Mouse (Mus musculus) liver, embryonic 11.5 days (tissue): ENCODE measurements around the gene Olfr747. TPM values are rescaled to one million over a fixed set of nuclear protein-coding genes. Genes with fewer than 3 reads are reported as not detected.
"Not testable (repeated sequence)": the region's sequence is repeated elsewhere in the genome, so short reads cannot be mapped to it uniquely, and the experiment has no call there.

Experiments
- ATAC-seq: fragments of 200-750 bp; cut with Nextera tagmentation; replicated peaks from 2 replicates; pipeline ENCODE4 v1.8.0; 2017; ENCODE audit warnings: moderate number of reproducible peaks, mild to moderate bottlenecking, moderate TSS enrichment, moderate library complexity; ENCODE audit not compliant: low FRiP score
- DNase-seq: peaks from one replicate; pipeline ENCODE4 v3.0.0-alpha.2; 2017; ENCODE audit warnings: low spot score
- H3K27ac ChIP-seq: fragments of 300-500 bp; sonication (generic); 2 replicates; pipeline ENCODE4 v1.5.1; 2014; ENCODE audit warnings: mild to moderate bottlenecking, low read depth, low read length, control low read depth
- H3K27me3 ChIP-seq: fragments of 300-500 bp; sonication (generic); replicated peaks from 2 replicates; pipeline ENCODE4 v1.6.1; 2014; ENCODE audit warnings: low read length, mixed read lengths; ENCODE audit not compliant: control insufficient read depth, insufficient read depth
- H3K36me3 ChIP-seq: fragments of 300-500 bp; sonication (generic); 2 replicates; pipeline ENCODE4 v1.6.1; 2014; ENCODE audit warnings: mild to moderate bottlenecking, low read length, moderate library complexity, mixed read lengths; ENCODE audit not compliant: control insufficient read depth, insufficient read depth
- H3K4me1 ChIP-seq: fragments of 300-500 bp; sonication (generic); replicated peaks from 2 replicates; pipeline ENCODE4 v1.6.1; 2014; ENCODE audit warnings: low read length, mixed read lengths; ENCODE audit not compliant: control insufficient read depth, insufficient read depth
- H3K4me2 ChIP-seq: fragments of 300-500 bp; sonication (generic); 2 replicates; pipeline ENCODE4 v1.6.1; 2014; ENCODE audit warnings: mild to moderate bottlenecking, control low read depth, moderate library complexity
- H3K4me3 ChIP-seq: fragments of 300-500 bp; sonication (generic); 2 replicates; pipeline ENCODE4 v1.5.1; 2014; ENCODE audit warnings: low read depth, low read length, control low read depth
- H3K9ac ChIP-seq: fragments of 300-500 bp; sonication (generic); 2 replicates; pipeline ENCODE4 v1.6.1; 2014; ENCODE audit warnings: low read depth, low read length, control low read depth
- H3K9me3 ChIP-seq: fragments of 300-500 bp; sonication (generic); 2 replicates; pipeline ENCODE4 v1.6.1; 2016; ENCODE audit warnings: low read length, inconsistent platforms, mixed read lengths; ENCODE audit not compliant: control insufficient read depth
- WGBS: fragments of 180-500 bp; shearing (Covaris S2); extraction: QIAGEN DNeasy Blood & Tissue Kit; methylation state at CpG from one replicate; pipeline ENCODE4 v1.1.7; 2014; 5-methylcytosine and 5-hydroxymethylcytosine counted together
- polyA plus RNA-seq: library from polyadenylated mRNA; unstranded; fragments of >200 nt; fragmentation: Nextera tagmentation; extraction: Ambion mirVana; gene quantifications from 2 replicates; pipeline ENCODE4 v1.2.1, GENCODE M21; 2014

Olfr747 gene
- not detected in 2 replicates for polyA plus RNA-seq

DNA sequence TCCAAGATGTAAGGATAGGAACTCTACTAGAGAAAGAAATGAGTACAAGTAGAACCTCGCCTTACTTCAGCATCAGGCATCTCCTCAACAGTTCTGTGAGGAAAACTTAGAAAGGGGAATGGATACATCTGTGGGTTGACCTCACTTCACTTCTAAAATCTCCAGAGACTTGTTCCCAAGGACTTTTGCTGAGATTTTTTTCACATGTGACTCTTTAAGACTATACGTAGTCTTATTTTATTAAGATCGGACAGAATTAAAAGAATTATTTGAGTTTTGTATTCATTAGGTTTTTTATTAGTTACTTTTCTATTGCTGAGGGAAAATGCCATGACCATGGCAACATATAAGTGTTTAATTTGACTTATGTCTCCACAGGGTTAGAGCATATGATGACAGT lies at the start of gene Olfr747:
Gene Olfr747, minus strand, starts transcription at position 101 of the 400 bp plus-strand sequence.
- no peaks in the 10 kb centered on the region for H3K4me1 ChIP-seq
- no peak for ATAC-seq

DNA sequence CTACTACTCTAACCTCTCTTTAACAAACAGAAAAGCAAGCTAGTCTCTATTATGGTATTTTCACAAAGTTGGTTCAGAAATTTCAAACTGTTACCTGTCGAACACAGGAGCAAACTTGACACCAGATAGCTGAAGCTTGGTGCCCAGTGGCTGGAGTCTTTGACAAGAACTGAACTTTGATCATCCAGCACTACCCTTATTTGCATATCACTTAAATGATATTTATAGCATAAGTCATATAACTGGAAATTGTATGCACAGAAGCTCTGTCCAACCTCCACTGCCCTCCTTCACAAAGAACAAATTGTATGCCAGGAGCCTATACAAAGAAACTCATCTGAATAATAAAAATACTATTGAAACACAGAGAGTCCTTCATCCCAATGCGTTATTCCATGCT lies 48.6 kb upstream of the Olfr747 start:
- no peaks in the 10 kb centered on the region for H3K4me1 ChIP-seq
- ATAC-seq (no peak), DNase-seq (no peak)
- no peaks in the 10 kb centered on the region for H3K27me3 ChIP-seq
- 70% methylated on average over 2 of the region's 2 CpGs for WGBS
- no peak overlapping the region for H3K9ac ChIP-seq
- H3K9me3 ChIP-seq = no peaks in the 10 kb centered on the region
- no peak overlapping the region for H3K4me2 ChIP-seq
- no peak overlapping the region for H3K27ac ChIP-seq
- no peaks in the 10 kb centered on the region for H3K36me3 ChIP-seq
- no peak overlapping the region for H3K4me3 ChIP-seq

More for the DNA sequence above, at the start of gene Olfr747:
- Histone ChIP-seq H3K9ac (no peak within 1 kb of the TSS), H3K9me3 (no peaks in the 10 kb centered on the region), H3K4me2 (no peak within 1 kb of the TSS), H3K4me3 (no peak within 1 kb of the TSS), H3K27ac (no peak within 1 kb of the TSS), H3K27me3 (no peaks in the 10 kb centered on the region), H3K36me3 (no peaks in the 10 kb centered on the region)
- WGBS = 86% methylated on average over 3 of the region's 3 CpGs
- DNase-seq = no peak

DNA sequence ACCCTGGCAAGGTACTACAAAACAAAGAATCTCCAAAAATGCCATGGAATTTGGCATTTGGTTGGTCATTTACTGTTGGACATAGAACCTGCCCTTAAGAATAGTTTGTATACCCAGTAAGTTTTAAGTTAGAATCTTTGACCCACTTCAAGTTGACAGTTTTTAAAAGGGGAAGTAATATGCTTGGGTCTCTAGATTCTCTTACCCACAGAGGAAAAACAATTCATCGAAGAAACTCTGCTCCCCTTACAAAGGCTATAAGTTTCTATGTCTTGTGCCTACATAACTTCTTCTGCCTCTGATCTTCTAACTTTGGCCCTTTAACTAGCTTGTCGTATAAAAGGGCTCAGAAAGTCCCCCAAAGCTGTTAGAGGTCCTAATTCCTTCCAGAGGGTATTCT lies 47.3 kb upstream of the Olfr747 start:
- DNase-seq = no peak
- Histone ChIP-seq H3K4me3 (no peak overlapping the region), H3K4me1 (no peaks in the 10 kb centered on the region), H3K27ac (no peak overlapping the region), H3K27me3 (no peaks in the 10 kb centered on the region), H3K4me2 (no peak overlapping the region), H3K9me3 (no peaks in the 10 kb centered on the region), H3K36me3 (no peaks in the 10 kb centered on the region), H3K9ac (no peak overlapping the region)
- no peak for ATAC-seq
- 49% methylated on average over 2 of the region's 2 CpGs for WGBS

DNA sequence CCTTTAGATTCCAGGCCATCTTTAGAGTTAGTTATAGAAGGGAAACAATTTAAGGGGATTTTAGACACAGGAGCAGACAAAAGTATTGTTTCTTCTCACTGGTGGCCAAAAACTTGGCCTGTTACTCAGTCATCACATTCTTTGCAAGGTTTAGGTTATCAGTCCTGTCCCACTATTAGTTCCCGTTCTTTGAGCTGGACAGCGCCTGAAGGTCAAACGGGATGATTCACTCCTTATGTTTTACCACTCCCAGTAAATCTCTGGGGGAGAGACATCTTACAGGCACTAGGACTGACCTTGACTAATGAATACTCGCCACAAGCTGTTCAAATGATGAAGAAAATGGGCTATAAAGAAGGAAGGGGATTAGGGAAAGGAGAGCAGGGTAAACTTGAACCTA lies 29.4 kb upstream of the Olfr747 start:
- not testable (repeated sequence) for H3K4me3 ChIP-seq, H3K36me3 ChIP-seq, ATAC-seq, H3K4me1 ChIP-seq, H3K9me3 ChIP-seq, H3K9ac ChIP-seq, H3K4me2 ChIP-seq, DNase-seq, H3K27me3 ChIP-seq, H3K27ac ChIP-seq
- WGBS = 56% methylated on average over 3 of the region's 4 CpGs

DNA sequence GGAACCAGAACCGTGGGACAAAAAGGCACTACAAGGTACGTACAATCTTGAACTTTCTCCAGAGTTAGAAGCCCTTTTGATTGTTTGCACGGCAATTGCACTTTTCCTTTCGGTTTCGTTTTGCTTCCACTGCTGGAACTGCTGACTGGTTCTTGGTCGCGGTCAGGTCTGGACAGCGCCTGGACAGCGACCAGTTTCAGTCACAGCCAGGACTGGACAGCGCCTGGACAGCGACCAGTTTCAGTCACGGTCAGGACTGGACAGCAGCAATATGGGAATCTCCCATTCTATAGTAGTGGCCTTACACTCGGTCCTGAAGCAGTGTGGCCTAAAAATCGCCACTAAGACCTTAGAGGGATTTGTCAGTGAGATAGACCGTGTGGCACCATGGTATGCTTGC lies 26.9 kb upstream of the Olfr747 start:
- H3K36me3 ChIP-seq, H3K4me1 ChIP-seq, H3K9me3 ChIP-seq, H3K4me2 ChIP-seq, H3K9ac ChIP-seq, ATAC-seq, H3K27ac ChIP-seq, H3K4me3 ChIP-seq, DNase-seq, H3K27me3 ChIP-seq: not testable (repeated sequence)
- WGBS = 86% methylated on average over 15 of the region's 15 CpGs

DNA sequence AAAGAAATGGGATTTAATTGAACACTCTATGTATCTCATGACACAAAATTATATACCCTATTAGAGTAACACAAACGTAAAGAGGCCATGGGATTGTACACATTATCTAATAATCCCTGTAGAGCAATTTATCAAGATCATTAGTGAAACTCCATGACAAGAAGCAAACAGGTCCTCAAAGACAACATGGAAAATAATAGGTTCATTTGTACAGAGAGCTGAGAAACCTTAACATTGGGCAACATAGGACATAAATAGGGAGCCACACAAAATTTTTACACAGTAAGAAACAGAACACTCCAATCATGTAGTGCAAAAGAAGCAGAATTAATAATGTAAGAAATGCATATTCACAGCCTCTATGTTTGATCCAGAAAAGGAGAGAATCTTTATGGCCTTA lies 14.1 kb upstream of the Olfr747 start, which contains the start of gene Olfr748:
Gene Olfr748, plus strand, starts transcription at position 301 of the 400 bp plus-strand sequence.
- no peaks in the 10 kb centered on the region for H3K36me3 ChIP-seq
- WGBS = 59% methylated on average over 1 of the region's 1 CpGs
- no peak within 1 kb of the TSS for H3K4me3 ChIP-seq
- no peak for ATAC-seq
- no peaks in the 10 kb centered on the region for H3K27me3 ChIP-seq
- no peak within 1 kb of the TSS for H3K9ac ChIP-seq
- H3K4me1 ChIP-seq = no peaks in the 10 kb centered on the region
- DNase-seq = no peak
- no peak within 1 kb of the TSS for H3K4me2 ChIP-seq
- no peak within 1 kb of the TSS for H3K27ac ChIP-seq
- H3K9me3 ChIP-seq = no peaks in the 10 kb centered on the region

DNA sequence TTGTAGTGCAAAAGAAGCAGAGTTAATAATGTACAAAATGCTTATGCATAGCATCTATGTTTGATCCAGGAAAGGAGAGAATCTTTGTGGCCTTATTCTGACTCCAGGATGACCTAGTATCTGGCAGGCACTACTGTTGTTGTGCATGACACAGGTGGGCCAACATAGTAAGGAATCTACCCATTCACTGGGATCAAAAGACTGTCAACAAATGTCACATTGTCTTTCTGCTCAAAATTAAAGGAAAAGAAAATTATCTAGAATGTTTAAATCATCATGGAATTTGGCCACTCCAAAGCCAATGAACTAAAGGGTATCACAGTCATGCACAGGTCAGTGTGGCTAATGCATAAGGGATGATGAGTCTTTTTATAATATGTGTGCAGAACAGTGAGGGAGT lies 46.2 kb downstream of the Olfr747 start, which contains the start of gene Olfr746:
Gene Olfr746, plus strand, starts transcription at position 301 of the 400 bp plus-strand sequence.
- ATAC-seq = no peak
- Histone ChIP-seq H3K4me1 (no peaks in the 10 kb centered on the region), H3K9me3 (no peaks in the 10 kb centered on the region), H3K27ac (no peak within 1 kb of the TSS), H3K9ac (no peak within 1 kb of the TSS), H3K4me2 (no peak within 1 kb of the TSS), H3K36me3 (no peaks in the 10 kb centered on the region), H3K4me3 (no peak within 1 kb of the TSS), H3K27me3 (no peaks in the 10 kb centered on the region)
- DNase-seq = no peak

DNA sequence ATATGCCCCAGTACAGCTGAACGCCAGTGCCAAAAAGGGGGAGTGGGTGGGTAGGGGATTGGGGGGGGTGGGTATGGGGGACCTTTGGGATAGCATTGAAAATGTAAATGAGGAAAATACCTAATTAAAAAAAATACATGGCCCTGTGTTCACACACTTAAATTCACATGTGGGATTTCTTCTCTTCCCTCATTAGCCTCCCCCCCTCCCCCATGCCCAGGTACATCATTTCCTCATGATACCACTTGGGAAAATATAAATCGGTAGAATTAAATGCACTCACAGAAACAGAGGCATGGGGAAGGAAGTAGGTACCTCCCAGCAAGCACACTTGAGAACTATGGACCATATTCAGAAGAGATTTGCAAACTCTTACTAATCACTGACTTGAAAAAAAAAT lies 53.9 kb downstream of the Olfr747 start, which contains the start of gene Olfr745:
Gene Olfr745, plus strand, starts transcription at position 301 of the 400 bp plus-strand sequence.
- Histone ChIP-seq H3K27me3 (no peaks in the 10 kb centered on the region), H3K4me3 (no peak within 1 kb of the TSS), H3K4me1 (no peaks in the 10 kb centered on the region), H3K9me3 (no peaks in the 10 kb centered on the region), H3K9ac (no peak within 1 kb of the TSS), H3K27ac (no peak within 1 kb of the TSS), H3K36me3 (no peaks in the 10 kb centered on the region), H3K4me2 (no peak within 1 kb of the TSS)
- ATAC-seq (no peak), DNase-seq (no peak)
- 78% methylated on average over 2 of the region's 2 CpGs for whole genome bisulfite sequencing
